Mouse (Mus musculus): ENCODE measurements around the gene Podxl. TPM values are rescaled to one million over a fixed set of nuclear protein-coding genes. Genes with fewer than 3 reads are reported as not detected.
A peak's percentile ranks its signal among the peaks of the same experiment; 100 is the strongest.

Gene Podxl
- total RNA-seq (2021): 100 to 1,000 TPM; 106 to 113 TPM

GRCm38 (mm10) chr6:31563235-31564181, at the start of gene Podxl:
Gene Podxl (minus strand): TSS chr6:31563981.
- intact Hi-C loops (cut with DNase I): loop anchor here (2.0 to 5.0 kb wide), 2 partner anchors 33 to 54 kb away; no protein-coding TSS in a partner anchor
- peak; percentile 82 to 87 for DNase-seq

GRCm38 (mm10) chr6:31612560-31613270, 48.9 kb upstream of the Podxl start:
- no peak for DNase-seq
- intact Hi-C loops (cut with DNase I): no loop called here

- no peak for DNase-seq
- intact Hi-C loops (cut with DNase I): no loop called here
Observed at GRCm38 (mm10) chr6:31606429-31606828, 42.6 kb upstream of the Podxl start.

GRCm38 (mm10) chr6:31604629-31605265, 41.0 kb upstream of the Podxl start:
- intact Hi-C loops (cut with DNase I): no loop called here
- no peak for DNase-seq

- no peak for DNase-seq
- intact Hi-C loops (cut with DNase I): no loop called here
Observed at GRCm38 (mm10) chr6:31602489-31602888, 38.7 kb upstream of the Podxl start.

- DNase-seq: peak; percentile 45 to 46
Observed at GRCm38 (mm10) chr6:31601131-31601530, 37.4 kb upstream of the Podxl start.

GRCm38 (mm10) chr6:31599863-31600262, 36.1 kb upstream of the Podxl start:
- intact Hi-C loops (cut with DNase I): no loop called here
- DNase-seq: no peak

More at GRCm38 (mm10) chr6:31601131-31601530, 37.4 kb upstream of the Podxl start:
- intact Hi-C loops (cut with DNase I): no loop called here

GRCm38 (mm10) chr6:31598349-31598911, 34.6 kb upstream of the Podxl start:
- intact Hi-C loops (cut with DNase I): no loop called here
- no peak for DNase-seq

GRCm38 (mm10) chr6:31597136-31597460, 33.3 kb upstream of the Podxl start:
- intact Hi-C loops (cut with DNase I): loop anchor here (2.0 kb wide), 1 partner anchor 34 kb away; the partner anchor contains the start of gene Podxl

GRCm38 (mm10) chr6:31596346-31597135, 32.8 kb upstream of the Podxl start:
- intact Hi-C loops (cut with DNase I): loop anchor here (2.0 kb wide), 1 partner anchor 34 kb away; the partner anchor contains the start of gene Podxl
- DNase-seq: peak; percentile 59 to 70

More at GRCm38 (mm10) chr6:31597136-31597460, 33.3 kb upstream of the Podxl start:
- DNase-seq: no peak

- peak; percentile 52 to 54 for DNase-seq
- intact Hi-C loops (cut with DNase I): loop anchor here (5.0 kb wide), 1 partner anchor 35 kb away; no protein-coding TSS in a partner anchor
Observed at GRCm38 (mm10) chr6:31592579-31593238, 28.9 kb upstream of the Podxl start.

- no peak for DNase-seq
Observed at GRCm38 (mm10) chr6:31592128-31592527, 28.3 kb upstream of the Podxl start.

GRCm38 (mm10) chr6:31591676-31592075, 27.9 kb upstream of the Podxl start:
- intact Hi-C loops (cut with DNase I): loop anchor here (5.0 kb wide), 1 partner anchor 36 kb away; no protein-coding TSS in a partner anchor
- DNase-seq: no peak

More at GRCm38 (mm10) chr6:31592128-31592527, 28.3 kb upstream of the Podxl start:
- intact Hi-C loops (cut with DNase I): loop anchor here (5.0 kb wide), 1 partner anchor 35 kb away; no protein-coding TSS in a partner anchor

- intact Hi-C loops (cut with DNase I): loop anchor here (5.0 kb wide), 1 partner anchor 37 kb away; no protein-coding TSS in a partner anchor
- DNase-seq: no peak
Observed at GRCm38 (mm10) chr6:31590754-31591153, 27.0 kb upstream of the Podxl start.

GRCm38 (mm10) chr6:31589268-31589667, 25.5 kb upstream of the Podxl start:
- intact Hi-C loops (cut with DNase I): no loop called here
- no peak for DNase-seq

GRCm38 (mm10) chr6:31587655-31588054, 23.9 kb upstream of the Podxl start:
- intact Hi-C loops (cut with DNase I): no loop called here
- DNase-seq: no peak

GRCm38 (mm10) chr6:31586127-31586526, 22.3 kb upstream of the Podxl start:
- no peak for DNase-seq
- intact Hi-C loops (cut with DNase I): no loop called here

GRCm38 (mm10) chr6:31576151-31576550, 12.4 kb upstream of the Podxl start:
- no peak for DNase-seq
- intact Hi-C loops (cut with DNase I): no loop called here

GRCm38 (mm10) chr6:31575063-31575462, 11.3 kb upstream of the Podxl start:
- intact Hi-C loops (cut with DNase I): no loop called here

More at GRCm38 (mm10) chr6:31575063-31575462, 11.3 kb upstream of the Podxl start:
- no peak for DNase-seq

All from heart, postnatal 10 days (tissue).